Mouse (Mus musculus) layer of hippocampus, postnatal 10 days (tissue): ENCODE measurements at regions not wholly inside any gene's neighbourhood (a gene's known extent, or its start where the extent isn't known, plus 50 kb on each side); places are given as distances from the start of the nearest gene placed in this dataset.
A peak's percentile ranks its signal among the peaks of the same experiment; 100 is the strongest.

Experiments used
- DNase-seq, 2 experiments: peaks; one replicate each; pipeline ENCODE4 v3.0.0; 2021; ENCODE audit warnings: low spot score in 2 of 2

GRCm38 (mm10) chr6:75683935-75684334, 813.6 kb downstream of the Gm9008 start:
- DNase-seq = no peak

GRCm38 (mm10) chr6:75644363-75644720, 853.2 kb downstream of the Gm9008 start:
- DNase-seq = no peak

- DNase-seq = no peak
Measured at GRCm38 (mm10) chr6:75643581-75644362, 853.8 kb downstream of the Gm9008 start.

- no peak for DNase-seq
Measured at GRCm38 (mm10) chr6:75636050-75636449, 861.5 kb downstream of the Gm9008 start.

- DNase-seq = peak; percentile 24 to 44
Measured at GRCm38 (mm10) chr6:75602536-75603279, 894.9 kb downstream of the Gm9008 start.

GRCm38 (mm10) chr6:75558431-75558830, 939.2 kb downstream of the Gm9008 start:
- no peak for DNase-seq

GRCm38 (mm10) chr6:75542247-75542700, 955.3 kb downstream of the Gm9008 start:
- no peak for DNase-seq

GRCm38 (mm10) chr6:75539703-75540102, 957.9 kb downstream of the Gm9008 start:
- DNase-seq = no peak
